Mouse (Mus musculus): ENCODE results near the gene Slc9a3. TPM values are rescaled to one million over a fixed set of nuclear protein-coding genes. Genes with fewer than 3 reads are reported as not detected.

The Slc9a3 gene
- total RNA-seq (2021) = under 1 TPM; 0.22 to 0.56 TPM

DNA sequence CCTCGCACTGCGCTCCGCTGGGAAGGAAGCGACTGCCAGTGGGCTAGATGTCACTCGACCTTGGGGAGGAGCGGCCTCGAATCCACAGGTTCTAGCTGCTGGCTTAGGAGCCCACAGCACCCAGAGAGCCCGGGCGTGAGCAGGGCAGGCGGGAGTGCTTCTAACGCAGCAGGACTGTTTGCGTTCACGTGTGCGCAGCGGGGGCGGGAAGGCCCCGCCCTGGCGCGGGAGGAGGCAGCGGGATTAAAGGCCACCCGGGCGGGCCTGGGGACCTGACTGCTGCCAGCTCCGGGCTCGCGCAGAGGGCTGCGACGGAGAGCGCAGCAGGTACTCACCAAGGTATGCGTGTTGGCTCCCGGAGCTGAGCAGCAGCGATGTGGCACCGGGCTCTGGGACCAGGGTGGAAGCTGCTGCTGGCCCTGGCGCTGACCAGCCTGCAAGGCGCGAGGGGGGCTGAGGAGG, at the start of gene Slc9a3:
Slc9a3 (plus strand) TSS at position 317 of the 462 bp plus-strand sequence.
- intact Hi-C loops (cut with DNase I) = no loop called here
- DNase-seq = no peak

DNA sequence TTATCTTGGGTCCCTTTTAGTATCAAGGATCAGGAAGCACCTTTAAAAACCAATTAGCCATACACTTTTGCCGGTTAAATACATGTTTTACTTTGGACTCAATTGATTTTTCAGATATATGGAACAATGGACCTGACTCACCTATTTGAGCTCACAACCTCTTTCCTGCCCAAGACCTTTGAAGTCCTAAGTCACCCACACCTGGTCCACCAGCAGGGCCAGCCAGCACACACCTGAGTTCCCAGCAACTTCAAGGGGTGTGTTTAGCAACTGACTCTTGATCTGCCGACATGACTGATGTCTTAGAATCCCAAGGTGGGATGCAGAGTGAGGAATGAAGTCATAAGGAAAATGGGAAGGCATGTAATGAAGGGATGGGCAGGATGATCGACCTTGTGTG, 49.5 kb upstream of the Slc9a3 start:
- intact Hi-C loops (cut with DNase I) = no loop called here
- DNase-seq = no peak

DNA sequence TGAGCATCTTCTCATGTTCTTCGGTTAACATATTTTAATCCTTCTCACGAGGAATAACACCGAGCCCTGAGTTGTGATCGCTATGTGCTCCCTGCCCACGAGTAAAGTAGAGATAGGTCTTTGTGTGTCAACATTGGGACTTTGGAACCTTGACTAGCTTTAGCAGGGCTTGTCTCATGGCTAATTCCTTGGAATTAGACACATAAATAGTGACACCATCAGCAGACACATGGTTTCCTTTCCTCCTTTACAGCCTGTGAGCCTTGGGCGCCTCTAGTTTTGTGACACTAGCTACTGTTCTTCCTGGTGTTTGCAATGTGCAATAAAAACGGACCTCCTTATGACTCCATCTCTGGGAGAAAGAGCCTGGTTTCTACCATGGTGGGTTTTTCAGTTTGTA, 47.9 kb upstream of the Slc9a3 start:
- no peak for DNase-seq
- intact Hi-C loops (cut with DNase I) = no loop called here

DNA sequence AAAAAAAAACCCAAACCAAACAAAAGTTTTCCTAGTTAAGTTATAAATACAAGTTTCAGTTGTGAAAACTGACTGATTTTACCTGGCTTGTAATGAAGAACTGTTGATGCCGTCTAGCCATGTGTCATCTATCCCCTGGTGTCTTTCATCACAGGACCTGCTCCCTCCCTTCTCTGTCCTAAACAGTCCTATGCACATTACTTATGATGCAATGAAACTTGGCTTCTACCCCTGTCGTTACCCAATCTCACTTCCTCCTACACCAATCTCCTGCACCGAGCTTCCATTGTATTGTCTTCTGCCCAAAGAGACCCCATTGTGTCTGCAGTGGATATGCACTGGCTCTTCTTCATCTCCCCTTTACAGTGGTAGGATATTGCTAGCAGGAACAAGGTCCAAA, 31.0 kb upstream of the Slc9a3 start:
- no peak for DNase-seq
- intact Hi-C loops (cut with DNase I) = no loop called here

DNA sequence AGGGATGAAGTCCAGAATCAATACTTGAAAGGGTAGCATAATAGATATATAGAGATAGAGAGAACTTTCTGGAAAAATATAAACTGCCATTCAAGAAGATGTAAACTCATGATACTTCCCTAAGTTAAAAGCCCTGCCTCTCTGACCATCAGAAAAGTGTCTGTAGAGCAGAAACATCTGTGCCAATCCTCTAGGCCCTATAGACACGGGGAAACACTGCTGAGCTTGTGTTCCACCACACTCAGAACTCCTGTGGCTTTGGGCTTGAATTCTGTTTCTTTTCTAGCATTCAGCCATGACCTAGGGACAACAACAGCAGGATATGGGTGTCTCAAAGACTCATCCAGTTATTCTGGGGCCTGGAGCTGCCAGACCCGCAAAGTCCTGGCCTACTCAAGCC, 25.3 kb upstream of the Slc9a3 start:
- intact Hi-C loops (cut with DNase I) = loop anchor here (1.0 to 5.0 kb wide), 4 partner anchors 66 to 205 kb away; no protein-coding TSS in a partner anchor
- no peak for DNase-seq

DNA sequence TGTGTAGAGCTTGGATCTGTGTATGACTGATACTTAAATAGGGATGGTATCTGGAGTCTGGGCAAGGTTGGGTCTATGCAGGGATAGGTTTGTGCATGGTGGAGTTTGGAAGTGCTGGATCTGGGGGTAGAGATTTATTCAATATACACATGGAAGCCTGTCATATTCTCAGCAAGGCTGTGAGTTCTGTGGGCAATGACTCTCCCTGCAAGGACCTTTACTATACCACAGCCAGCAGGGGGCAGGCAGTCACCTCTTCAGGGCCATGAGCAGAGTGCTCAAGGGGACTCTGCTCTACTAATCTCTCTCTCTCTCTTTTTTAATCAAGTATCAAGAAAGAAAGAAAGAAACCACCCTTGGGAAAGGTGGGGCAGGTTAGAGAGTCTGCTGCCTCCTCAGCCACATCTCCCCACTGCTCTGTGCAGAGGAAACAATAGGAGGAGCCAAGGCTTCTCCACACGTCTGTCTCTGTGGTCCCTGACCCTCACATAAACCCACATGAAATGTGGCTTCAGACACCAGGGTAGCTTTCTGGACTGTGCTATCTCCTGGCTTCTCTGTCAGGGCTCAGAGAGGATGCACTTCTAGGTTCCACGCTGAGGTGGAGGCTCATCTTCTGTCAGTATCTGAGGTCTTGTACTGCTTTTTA, 24.4 kb upstream of the Slc9a3 start:
- DNase-seq = peak; percentile 62 to 64
- intact Hi-C loops (cut with DNase I) = loop anchor here (1.0 to 5.0 kb wide), 4 partner anchors 65 to 204 kb away; no protein-coding TSS in a partner anchor

DNA sequence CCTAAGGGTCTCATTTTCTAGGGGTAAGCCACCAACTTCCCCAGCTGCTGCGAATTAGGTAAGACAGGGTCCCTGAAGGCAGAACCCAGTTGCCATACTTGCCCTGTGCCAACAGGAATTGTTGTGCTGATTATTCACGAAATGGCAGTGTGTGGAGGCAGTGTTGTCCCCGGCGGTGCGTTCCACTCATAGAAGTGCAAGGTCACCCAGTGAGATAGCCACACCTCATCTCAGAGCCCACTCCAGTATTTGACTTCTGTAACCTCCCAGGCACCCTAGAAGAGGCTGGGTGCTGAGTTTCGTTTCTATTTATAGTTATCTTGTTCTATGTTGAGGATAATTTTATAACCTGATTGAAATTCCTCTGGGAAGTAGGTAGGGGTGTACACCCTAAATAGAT, 22.3 kb upstream of the Slc9a3 start:
- no peak for DNase-seq

DNA sequence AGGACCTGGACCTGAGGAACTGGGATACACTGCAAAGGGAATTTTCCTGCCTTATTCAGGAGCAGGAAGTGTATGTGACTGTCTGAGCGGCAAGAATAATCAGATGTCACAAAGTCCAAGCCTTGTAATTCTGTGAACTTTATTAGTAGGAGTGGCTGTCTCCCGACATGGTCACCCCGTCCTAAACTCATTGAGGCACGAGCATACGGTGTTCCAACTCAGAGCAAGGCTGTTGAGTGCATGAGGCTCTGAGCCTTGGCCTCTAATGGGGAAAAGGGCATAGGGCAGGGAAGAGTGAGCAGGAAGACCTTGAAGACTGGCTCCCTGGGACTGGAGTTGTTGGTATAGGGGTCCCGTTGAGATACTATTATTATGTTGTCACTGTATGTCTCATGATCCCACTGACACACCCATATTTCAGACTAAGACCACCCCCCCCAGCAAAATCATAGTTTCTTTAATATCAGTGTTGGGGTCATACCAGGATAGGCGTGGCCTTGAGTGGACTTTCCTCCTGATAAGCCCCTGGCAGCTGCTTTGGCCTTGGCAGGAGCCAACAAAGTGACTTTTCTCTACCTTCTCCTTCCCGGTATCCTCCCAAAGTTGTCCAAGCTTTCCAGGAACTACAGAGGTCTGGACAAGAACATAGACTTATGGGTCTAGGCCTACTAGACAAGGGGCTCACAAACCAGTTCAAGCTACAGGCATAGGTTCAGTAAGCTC, 19.0 kb upstream of the Slc9a3 start:
- no peak for DNase-seq
- intact Hi-C loops (cut with DNase I) = no loop called here

More for the DNA sequence above, 22.3 kb upstream of the Slc9a3 start:
- intact Hi-C loops (cut with DNase I) = loop anchor here (5.0 kb wide), 3 partner anchors 63 to 132 kb away; no protein-coding TSS in a partner anchor

DNA sequence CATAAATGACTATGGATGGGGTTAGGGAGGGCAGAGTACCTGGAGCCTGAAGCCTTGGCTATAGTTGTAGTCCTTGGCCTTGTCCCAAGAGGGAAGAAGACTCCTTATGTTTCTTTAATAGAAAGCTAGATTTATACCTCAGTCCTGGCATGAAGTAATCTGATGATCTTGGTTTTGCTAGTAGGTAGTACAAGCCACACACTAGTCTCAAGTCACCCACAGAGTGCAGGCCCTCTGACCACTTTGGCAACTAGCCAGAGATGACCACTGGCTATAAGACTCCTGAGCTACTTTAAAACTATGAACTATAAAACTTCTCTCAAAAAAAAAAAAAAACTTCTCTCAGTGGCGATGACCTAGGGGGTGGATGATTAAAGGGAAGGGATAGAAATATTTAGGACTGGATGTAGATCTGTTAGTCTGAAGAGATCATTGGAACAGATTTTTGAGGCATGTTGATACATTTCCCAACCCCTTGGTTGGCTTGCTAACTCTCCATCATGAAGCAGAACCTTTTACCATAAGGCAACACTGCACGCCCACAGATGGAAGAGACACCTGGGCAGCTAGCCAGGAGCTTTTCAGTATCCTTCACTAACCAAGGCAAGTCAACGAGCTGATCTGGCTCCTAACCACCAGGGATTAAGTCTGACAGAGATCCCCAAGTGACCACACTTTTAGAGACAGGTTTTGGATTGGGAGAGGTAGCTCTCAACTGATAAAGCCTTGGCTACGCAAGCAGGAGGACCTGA, 18.2 kb upstream of the Slc9a3 start:
- no peak for DNase-seq
- intact Hi-C loops (cut with DNase I) = no loop called here

DNA sequence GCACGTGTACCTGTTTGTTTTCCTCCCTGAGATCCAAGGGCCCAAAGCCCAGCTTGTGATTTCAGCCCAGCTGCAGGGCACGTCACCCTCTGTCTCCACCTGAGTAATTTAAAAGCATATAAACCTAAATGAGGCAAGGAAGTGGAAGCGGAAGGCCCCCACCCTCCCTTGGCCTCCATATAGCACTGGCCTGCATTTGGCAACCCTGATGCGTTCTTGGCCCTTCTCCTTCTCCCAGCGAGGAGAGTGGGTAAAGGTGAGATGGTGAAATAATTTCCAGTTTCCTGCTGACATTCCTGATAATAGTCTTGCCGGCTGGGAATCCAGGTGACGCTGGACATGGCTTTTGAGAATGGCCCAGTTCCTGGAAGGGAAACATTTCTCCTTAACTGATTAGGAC, 16.8 kb upstream of the Slc9a3 start:
- intact Hi-C loops (cut with DNase I) = no loop called here
- DNase-seq = no peak

DNA sequence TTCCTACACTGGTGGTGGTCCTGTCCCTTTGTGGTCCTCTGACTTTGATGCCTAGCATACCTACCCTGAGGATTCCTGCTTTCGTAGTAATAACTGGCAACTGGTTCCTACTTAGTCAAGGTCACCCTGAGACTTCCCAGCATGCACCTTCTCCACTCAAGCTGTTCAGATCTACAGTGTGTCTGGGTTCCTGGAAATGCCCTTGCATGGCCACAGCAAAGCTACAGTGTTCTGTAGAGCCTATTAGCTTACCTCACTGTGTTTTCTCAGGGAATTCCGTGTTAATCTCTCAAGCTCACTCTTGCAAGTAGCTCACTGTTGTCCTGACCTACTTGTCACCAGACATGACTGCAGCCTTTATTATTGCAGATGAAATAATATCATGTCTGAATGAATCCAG, 13.8 kb upstream of the Slc9a3 start:
- intact Hi-C loops (cut with DNase I) = no loop called here
- DNase-seq = no peak

DNA sequence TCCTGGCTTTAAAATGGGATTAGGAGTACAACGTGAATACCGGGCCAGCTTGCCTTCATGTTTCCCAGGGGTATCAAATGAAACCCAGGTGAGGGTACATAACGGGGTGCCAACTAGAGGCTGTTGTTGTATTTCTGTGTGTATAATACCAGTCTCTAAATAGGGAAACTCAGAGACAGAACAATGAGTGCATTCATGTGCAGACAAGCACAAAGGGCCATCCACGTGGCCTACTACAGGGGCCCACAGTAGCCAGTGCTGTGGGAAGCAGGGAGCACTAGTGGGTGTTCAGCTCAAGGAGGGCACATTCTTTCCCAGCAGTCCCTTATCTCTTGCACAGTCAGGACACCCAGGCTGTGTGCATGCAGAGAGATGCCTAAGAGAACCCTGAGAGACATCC, 8.7 kb upstream of the Slc9a3 start:
- intact Hi-C loops (cut with DNase I) = no loop called here
- DNase-seq = no peak

DNA sequence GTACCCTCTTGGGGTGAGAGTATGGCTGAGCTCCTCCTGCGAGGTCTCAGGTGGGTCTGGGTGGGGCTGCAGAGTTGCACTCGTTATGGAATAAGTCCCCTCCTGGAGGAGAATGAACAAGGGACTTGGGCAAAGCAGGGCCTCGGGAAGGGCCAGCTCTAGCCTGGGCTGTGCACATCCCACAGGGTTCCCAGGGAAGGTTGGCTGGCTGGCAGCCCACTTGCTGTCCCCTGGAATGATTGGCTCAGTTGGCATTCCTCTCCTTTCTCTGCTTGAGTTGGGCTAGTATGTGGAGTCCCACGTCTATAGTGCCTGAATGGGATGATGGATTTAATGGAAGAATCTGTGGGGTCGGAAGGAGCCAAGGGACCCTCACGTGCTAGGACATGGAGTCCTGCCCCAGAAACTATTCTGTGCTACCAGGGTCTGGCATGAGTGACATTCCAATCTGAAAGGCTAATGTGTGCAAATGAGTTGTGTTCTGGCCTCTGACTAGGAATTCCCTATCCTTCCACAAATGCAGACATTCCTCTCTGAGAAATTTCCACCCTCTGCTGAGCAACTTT, 7.5 kb upstream of the Slc9a3 start:
- intact Hi-C loops (cut with DNase I) = no loop called here
- no peak for DNase-seq

DNA sequence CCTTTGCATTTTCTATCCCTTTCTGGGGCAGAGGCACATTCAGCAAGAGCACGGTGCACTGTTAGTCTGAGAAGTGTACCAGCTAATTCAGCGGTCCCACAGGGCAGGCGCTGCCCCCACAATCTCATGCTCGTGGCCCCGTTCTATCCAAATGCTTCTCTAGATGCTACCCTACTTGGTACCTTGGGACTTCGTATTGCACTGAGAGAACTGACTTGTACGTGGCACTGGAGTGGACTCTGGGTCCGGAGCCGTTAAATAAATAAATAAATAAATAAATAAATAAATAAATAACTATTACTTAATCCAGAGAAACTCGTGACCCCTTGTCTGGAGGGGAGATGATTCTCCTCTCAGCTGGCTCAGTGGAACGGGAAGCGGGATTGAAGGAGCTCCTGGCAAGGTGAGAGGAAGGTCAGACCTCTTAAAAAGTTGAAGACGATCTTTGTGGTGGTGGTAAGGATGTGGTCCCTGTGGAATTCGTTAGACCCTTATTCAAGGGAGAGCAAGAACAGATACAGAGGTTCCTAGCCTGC, 606 bp downstream of the Slc9a3 start:
- intact Hi-C loops (cut with DNase I) = no loop called here
- no peak for DNase-seq

DNA sequence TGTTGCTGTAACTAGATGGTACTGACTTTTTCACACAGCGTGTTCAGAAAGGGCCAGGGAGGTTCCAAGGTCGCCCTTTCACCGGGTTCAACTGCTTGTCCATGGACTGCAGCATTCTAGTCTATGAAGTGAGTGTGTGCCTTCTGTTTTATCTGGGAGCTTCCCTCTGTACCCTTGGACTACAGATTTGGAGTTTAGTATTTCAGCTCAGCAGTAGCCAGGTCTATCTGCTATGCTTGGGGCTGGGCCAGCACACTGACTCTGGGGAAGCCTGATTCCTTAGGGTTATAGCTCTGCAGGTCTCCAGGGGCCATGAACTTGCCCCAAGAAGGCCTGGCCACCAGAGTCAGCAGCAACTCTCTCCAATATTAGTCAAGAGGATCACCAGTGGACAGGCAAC, 1.4 kb downstream of the Slc9a3 start:
- no peak for DNase-seq
- intact Hi-C loops (cut with DNase I) = no loop called here

DNA sequence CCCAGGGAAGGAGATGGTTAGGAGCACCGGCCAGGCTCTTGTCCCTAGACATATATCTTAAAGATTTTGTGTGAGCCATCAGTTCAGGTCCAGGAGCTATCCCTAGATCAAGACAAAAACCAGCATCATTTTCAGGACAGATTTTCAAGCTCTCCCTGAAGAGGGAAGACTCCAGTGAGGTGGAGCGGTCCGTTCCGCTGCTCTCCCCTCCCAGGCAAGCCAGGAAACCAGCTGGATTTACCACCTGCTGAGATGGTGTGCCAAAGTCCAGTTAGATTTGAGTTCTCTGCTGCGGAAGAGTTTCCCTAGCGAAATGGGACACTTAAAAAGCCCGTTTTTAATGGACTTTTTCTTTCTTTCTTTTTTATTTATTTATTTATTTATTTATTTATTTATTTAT, 6.3 kb downstream of the Slc9a3 start:
- no peak for DNase-seq
- intact Hi-C loops (cut with DNase I) = no loop called here

DNA sequence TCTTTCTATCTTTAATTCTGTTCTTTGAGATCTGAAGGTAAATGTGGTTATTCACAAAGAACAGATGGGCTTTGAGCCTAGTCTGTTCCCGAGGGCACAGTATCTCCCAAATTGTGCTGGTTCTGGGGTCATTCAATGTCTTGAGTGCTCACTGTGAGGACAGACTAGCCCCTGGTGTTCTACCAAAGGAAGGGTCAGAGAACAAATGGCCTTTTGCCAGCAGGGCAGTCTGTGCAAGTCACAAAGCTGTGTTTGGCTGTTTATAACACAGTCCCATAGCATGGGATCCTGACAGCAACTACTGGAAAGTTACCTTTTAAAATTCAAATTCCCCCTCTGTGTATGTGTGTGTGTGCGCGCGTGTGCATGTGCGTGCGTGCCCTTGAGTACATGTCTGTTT, 8.7 kb downstream of the Slc9a3 start:
- intact Hi-C loops (cut with DNase I) = no loop called here
- DNase-seq = no peak

DNA sequence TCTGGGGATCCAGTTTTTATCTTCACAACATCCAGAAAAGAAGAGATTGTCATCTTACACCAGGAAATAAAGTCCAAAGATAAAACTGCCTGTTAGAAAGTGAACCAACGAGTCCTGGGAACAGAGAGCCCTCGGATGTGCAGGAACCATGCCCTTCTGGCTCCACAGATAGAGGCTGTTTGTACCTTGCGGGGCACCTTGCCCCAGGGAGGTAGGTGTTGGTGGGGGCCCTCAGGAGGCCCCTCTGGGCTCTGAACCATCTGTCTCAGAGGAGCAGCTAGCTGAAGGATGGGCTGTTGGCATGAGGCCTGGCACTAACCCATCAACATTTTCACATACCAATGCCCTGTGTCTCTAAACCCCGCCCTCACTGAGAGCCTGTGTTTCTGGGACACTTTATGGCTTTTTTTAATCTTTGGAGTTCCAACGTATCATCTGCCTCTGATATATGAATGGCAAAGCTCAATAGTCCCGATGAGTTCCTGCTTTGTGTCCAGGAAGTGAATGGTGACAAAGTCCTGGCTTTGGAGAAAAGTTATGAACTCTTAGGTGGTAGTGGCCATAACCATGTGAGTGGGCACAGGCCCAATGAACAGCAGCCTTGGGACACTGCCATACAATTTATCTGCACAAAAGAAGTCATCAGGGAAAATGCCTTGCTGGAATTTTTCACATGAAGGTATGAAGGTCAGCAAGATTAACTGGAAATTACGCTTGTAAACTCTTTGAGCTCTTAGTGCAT, 17.8 kb downstream of the Slc9a3 start:
- DNase-seq = no peak
- intact Hi-C loops (cut with DNase I) = no loop called here

DNA sequence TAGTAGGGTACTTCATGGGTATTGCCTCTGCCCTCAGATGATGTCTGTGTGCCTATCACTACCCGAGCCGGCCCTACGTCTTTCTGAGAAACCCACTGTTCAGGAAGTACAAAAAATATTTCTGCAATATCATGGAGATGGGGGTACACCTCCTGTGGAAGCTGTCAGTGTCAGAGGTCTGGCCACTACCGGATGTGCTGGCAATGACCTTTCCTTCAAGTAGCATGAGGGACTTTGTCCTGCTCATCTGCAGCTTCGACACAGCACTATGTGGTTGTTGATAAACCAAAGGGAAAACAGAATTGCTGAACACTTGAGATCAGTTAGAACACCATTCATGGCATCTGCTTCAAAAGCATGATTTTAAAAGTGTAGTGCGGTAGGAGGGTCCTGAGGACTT, 19.5 kb downstream of the Slc9a3 start:
- intact Hi-C loops (cut with DNase I) = no loop called here
- DNase-seq = no peak

DNA sequence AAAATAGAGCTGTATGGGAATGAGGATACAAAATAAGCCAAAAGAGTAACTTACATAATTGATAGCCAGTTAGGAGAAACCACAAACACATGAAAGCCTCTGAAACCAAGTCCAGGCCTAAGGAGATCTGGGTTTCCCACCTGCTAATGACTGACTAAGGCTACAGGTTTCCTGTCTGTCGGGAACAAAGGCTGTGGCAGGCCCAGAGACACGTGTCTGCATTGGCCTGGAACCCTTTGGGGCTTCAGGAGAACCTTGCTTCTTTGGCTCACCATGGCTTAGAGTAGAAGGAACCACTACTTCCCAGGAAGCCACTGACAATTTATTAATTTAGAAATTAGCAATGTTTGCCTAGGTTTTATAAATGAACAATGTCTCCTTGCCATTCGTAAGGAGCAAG, 22.0 kb downstream of the Slc9a3 start:
- no peak for DNase-seq
- intact Hi-C loops (cut with DNase I) = no loop called here

Data from heart, postnatal 36 days (tissue).